Mouse (Mus musculus): ENCODE results near the gene Polr2b. TPM values are rescaled to one million over a fixed set of nuclear protein-coding genes. Genes with fewer than 3 reads are reported as not detected.

The Polr2b gene
- polyA plus RNA-seq, 1 experiment, result 30.9 TPM

DNA sequence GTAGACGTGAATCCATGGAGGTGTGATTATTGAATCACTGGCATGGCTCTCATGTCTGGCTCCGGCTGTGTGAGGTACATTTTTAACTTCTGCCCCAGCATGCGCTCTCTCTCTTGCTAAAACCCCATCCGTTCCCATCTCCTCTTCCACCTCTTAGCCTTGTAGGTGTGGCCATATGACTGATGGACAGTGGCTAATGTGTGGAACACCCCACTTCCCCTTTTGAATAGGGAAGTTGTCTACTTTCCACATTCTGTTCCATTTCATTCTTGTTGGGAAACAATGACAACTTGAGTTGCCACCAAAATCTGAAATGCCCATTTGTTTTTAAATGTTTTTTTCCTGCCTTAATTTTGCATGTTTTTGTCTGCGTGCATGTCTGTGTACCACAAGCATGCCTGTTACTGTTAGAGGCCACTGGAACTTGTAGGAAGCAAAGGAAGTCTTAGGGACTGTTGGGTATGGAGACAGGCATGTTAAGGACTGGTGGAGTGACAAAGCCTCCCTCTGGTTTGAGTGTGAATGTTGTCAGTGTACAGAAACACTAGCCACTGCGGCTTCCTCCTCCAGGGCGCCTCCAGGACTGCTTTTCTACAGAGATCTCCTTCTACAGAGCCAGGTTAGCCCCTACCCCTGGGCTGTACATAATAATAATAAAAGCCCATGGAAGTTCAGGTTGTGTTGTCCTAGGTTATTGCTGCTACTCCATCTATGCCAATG lies 17.0 kb upstream of the Polr2b start:
- DNase-seq (ENCODE audit: low spot score), result no peak

DNA sequence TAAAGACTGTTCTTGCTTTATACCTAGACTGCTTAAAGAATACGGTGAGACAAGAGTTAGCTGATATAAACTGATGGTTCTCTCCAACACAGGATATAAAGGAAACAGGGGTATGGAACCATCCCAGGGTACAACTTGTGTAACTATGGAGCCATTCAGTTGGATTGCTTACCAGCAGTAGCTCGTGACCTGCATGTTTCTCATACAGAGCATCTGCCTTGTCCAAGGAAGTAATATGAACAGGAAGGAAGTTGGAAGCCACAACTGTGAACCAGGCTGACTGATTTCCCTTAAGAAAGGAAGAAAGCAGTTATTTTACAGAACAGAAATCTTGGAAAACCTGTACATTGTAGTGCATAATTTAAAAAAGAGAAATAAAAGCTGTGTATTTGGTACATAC lies 10.5 kb upstream of the Polr2b start:
- DNase-seq (ENCODE audit: low spot score), result no peak

DNA sequence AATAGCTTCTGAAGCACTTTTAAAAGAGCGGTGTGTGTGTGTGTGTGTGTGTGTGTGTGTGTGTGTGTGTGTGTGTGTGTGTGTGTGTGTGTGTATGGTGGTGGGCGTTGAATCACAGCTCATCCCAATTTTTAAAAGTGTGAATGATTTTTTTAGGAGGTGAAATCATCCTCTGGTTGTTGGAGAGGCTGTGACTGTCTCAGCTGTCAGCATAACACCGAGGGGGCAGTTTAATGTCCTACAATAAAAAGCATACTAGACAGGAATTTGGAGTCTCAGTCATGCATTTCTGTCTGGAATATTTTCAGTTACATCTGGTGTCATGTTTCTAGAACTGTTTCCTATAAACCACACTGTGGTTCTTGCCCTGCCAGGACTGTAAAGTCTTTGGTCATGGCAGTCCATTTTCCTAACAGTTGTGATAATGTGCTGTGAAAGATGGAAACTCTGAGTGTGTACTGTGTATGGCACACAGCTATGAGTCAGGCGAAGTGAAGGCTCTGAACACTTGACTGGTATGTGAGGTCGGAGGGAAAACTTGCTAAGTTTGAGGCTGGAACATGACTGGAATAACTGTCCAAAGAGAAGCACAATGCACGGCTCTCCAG lies 8.5 kb upstream of the Polr2b start:
- no peak for DNase-seq (ENCODE audit: low spot score)

DNA sequence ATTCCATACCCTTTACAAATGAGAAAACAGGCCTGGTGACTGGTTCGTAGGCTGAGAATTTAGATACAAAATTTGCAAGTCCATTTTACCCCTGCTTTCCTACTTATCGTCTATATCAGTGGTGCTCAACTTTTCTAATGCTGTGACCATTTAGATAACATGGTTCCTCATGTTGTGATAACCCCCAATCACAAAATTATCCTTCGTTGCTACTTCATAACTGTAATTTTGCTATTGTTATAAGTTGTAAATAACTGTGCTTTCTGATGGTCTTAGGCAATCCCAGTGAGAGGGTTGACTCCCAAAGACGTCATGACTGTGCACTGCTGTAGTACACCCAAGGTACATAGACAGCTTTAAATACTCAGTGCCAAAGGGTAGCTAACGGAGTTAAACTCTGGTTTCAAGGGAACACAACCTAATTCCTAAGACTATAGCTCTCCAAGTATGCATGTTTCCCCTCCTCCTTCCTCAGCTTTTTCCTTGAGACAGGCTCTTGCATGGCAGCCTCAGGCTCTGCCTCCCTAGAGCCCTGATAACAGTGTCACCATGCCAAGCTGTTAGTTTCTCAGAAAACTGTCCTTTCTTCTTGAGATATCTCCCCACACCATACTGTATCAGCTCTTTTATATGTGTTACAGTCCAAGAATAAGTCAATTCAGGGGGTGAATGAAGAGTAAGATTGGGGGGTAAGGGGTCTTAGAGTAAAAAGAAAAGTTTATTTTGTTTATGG lies 2.0 kb upstream of the Polr2b start:
- DNase-seq (ENCODE audit: low spot score), result no peak

DNA sequence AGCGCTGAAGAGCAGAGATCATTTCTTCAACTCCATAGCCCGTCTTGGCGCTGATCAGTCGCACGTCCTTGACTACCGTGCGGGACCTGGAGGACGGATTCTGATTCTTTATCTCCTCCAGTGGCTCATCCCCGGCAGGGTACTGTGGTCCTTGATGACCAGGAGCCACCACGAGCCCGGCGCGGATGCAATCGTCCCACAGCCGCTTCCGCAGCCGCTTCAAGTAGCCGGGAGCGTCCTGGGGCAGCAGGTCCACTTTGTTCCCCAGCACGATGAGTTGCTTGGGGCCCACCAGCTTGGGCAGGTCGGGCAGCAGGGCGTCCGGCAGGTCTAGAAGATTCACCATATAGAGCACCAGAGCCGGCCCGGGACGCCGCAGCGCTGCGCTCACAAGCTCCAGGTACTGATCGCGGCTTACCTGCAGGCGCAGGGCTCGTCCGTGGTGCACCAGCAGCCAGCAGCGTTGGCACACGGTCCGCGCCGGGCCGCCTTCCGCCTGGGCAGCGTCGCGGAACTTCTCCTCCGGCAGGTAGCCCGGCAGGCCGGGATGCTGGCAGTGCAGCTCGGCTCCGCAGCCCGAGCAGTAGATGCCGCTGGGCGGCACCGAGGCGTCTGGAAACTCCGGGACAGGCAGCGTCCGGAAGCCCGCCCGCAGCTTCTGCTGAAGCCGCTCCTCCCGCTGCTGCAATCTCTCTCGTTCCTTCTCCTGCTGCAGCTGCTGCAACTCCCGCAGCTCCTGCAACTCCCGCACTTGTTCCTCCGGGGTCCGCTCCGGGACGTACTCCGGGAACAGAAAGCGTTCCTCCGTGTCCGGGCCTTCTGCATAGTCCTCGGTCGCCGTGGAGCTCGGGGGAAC lies 668 bp upstream of the Polr2b start:
- DNase-seq (ENCODE audit: low spot score), result no peak

DNA sequence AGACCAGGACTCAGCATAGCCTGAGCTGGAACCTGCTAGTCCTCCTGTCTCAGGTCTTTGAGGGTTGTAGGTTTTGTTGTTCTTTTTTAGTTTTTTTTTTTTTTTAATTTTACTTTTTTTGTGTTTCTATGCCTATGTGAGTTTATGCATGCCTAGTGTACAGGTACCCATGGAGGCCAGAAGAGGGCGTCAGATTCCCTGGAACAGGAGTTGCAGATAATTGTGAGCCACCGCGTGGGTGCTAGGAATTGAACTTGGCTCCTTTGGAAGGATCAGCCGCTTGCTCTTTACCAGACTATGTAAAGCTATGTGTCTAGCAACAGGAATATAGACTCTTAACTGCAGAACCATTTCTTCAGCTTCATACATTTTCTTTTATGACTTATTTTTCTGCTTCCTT lies 4.3 kb downstream of the Polr2b start:
- no peak for DNase-seq (ENCODE audit: low spot score)

DNA sequence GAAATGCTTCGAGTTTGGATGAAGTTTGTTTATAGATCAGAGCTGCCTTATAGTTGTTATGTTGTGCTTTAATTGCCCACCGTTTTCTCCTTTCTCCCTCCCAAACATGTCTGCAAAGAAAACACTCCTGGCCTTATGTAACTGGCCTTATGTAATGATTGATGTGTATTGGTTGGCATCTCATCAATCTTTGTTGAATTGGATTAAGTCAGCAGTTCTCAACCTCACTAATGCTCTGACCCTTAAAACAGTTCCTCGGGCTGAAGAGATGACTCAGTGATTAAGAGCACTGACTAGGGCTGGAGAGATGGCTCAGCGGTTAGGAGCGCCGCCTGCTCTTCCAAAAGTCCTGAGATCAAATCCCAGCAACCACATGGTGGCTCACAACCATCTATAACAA lies 5.0 kb downstream of the Polr2b start:
- no peak for DNase-seq (ENCODE audit: low spot score)

DNA sequence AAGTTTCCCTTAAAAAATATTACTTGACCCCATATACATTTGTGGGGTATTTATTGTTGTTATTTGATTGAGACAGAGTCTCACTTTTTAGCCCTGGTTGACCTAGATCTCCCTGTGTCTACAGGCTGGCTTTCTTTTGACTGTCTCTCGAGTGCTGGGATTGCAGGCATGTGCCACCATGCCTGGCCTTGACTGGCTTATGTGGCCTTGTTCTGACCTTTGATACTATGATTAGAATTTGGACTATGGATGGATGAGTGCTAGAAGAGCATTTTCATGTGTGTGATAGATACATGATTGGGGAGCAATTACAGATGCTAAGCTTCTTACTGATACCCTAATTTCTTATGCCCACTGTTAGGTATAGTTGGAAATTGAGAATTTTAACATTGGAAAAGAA lies 15.0 kb downstream of the Polr2b start:
- DNase-seq (ENCODE audit: low spot score), result no peak

DNA sequence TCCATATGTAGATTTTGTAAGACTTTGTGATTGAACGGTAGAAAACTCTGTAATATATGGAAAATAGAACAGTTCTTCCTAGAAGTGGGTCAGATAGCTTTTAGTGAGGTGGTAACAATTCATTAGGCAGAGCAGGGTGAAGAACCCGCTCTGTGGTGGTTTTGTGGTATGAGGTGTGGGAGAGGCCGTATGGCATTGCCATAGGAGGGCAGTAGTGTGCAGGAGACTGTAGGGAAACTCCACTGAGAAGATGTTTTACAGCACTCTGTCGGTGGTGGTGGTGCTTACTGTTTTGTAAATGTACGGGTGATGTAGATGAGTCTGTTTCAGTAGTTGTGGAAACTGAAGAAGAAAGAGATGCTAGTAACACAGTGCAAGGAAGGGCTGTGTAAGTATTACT lies 20.2 kb downstream of the Polr2b start:
- DNase-seq (ENCODE audit: low spot score), result no peak

DNA sequence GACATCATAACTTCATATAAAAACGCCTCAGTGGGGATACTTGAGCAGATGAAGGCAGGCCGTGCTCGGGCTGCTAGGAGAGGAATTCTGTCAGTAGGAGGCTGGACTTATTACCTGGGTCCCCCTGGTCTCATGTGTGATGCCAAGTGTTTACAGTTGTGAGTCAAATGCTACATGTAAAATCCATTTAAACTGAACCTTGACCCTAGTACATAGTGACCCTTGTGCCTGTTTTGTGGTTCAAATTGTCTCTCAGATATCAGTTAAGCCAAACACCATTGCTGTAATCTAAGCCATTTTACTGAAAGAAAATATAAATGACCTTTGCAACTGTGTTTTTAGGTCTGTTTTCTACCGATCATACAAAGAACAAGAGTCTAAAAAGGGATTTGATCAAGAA lies 30.1 kb downstream of the Polr2b start:
- DNase-seq (ENCODE audit: low spot score), result no peak

DNA sequence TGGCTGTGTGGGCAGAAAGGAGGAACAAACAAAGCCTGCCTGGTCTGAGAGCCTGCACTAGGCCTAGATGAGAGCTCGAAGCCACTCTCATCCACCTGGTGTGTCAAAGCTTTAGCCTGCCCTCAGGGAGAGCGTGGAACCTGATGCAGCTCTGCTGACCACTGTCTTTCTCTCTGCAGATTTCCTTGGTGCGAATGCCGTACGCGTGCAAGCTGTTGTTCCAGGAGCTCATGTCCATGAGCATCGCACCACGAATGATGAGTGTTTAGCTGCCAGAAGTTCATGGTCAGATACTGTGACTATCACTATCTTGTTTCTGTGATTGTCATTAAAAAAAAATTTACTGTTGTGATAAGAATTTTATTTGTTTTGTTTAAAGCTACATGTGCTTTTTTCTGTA lies 39.0 kb downstream of the Polr2b start:
- no peak for DNase-seq (ENCODE audit: low spot score)

DNA sequence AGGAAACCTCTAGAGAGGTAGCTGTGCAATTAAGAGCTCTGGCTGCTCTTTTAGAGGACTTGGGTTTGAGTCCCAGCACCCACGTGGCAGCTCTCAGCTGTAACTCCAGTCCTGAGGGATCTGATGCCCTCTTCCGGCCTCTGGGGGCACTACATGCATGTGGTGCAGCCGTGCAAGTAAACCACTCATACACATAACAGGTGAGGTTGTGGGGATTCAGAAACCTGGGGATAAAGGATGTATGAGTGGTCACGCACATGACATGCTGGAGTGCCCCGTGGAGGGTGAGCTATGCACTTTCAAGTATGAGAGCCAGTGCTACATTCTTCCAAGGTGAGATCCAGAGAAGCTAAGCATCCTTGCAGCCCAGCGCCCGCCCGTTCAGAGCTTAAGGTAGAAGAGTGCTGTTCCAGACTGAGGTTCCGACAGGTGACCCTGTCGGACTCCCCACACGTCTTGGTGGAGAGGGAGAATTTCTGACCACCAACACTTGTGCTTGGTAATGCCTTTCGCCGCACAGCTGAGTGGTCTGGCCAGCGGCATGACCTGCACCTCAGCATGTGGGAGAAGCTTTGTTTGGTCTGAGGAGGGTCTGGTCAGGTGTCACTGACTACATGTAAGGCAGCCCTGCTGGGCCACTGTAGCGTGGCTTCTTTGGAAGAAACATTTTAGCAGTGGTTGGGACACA lies 40.2 kb downstream of the Polr2b start:
- no peak for DNase-seq (ENCODE audit: low spot score)

DNA sequence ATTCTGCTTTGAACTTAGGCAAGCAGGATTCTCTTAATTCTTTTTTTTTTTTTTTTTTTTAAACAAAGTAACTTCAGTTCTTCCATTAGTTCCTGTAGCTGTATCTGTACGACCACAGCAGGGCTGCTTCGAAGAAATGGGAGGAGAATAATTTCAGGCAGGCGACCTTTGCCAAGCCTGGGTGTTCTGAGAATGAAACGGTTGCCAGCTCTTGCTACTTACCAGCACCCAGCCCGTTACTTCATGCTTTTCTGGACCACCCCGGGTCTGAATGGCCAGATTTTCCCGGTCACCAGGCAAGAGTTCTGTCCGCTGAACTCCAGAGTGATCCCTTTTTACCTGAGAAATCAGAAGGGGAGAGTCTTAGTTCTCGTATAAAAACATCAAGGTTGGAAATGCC lies 41.7 kb downstream of the Polr2b start:
- DNase-seq (ENCODE audit: low spot score), result no peak

DNA sequence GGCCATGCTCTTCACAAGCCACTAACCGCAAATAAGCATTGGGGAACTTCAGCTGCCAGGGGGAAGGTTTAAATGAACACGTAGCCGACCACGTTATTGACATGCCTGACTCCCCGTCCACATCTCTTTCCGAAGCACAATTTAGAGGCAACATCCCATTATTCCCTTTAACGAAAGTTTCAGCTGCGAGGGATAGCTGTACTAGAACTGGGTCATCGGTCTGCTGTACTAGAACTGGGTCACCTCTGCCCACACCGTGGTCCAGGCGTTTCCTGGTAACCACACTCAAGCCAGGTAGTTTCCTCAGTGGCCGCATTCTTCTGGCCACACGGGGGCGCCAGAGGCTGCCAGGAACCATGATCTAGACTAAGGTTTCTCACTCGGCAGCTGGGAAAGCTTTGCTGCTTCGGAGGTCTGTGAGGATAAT lies 44.4 kb downstream of the Polr2b start:
- peak; percentile 83 for DNase-seq (ENCODE audit: low spot score)

DNA sequence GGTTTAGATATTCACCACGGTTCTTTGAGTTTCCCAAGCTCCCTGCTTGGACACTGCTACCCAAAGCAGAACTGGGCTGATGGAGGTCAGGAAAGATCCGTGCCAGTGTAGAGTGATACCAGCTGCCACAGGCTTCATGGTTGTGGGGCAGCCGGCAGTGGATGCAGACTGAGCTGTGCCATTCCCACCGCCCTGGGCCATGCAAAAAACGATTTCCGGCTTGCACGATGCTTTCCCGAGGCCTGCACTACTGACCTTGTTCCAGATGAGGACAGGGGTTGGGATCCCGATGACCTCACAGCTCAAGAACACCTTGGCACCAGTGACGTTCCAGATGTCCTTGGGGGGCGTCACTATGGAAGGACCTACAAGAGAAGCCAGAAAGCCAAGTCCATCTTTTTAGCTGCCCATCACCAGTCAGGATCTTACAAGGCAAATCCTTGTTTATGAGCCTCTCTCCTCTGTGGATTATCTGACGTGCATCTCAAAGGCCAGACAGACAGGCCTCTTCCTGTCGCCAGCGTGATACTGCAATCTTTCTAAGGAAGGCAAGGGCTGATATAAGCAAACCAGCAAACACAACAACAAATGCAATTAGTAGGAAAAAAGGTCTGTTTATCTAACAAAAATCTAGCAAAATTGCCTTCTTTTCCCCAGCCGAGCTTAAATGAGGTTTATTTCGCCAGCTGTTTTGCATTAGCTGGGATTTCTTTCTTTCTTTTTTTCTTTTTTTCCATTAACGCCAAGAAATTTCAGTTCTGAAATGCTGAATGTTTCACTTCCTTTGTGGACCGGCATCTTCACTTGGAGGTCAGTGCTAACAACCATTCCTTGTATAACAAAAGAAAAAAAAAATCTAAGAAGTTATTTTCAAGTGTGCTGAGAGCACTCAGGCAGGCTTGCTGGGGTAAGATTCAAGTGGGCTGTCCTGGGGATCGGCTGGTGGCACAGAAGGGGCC lies 45.6 kb downstream of the Polr2b start:
- DNase-seq (ENCODE audit: low spot score), result no peak

DNA sequence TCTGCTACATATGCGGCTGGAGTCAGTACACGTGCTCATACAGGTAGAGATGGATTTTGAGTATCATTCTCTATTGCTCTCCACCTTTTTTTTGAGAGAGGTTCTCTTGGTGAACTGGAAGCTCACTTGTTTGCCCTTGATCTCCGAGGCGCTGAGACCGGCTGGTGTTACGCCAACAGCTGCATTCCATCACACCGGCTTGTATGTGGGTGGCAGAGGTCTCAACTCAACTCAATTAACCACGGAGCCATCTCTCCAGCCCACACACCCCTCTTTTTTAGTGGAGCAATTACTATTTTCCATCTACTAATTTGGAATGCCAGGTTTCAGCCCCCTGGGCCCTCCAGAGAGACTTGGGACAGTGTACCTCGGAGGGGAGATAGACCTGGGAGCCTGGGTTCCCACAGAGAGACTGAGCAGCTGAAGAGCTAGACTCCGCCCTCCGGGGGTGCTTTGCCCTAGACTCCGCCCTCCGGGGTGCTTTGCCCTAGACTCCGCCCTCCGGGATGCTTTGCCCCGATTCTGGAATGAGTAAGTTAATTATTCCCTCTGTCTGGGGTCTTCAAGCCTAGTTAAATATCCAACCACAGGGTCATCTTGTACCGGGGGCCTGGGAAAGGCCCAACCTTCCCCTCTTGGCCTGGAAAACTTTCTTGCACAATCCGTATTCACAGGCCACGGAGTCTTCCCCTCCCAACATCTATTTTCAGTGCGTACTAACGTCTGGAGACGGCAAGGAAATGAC lies 47.6 kb downstream of the Polr2b start:
- DNase-seq (ENCODE audit: low spot score), result peak; percentile 67

DNA sequence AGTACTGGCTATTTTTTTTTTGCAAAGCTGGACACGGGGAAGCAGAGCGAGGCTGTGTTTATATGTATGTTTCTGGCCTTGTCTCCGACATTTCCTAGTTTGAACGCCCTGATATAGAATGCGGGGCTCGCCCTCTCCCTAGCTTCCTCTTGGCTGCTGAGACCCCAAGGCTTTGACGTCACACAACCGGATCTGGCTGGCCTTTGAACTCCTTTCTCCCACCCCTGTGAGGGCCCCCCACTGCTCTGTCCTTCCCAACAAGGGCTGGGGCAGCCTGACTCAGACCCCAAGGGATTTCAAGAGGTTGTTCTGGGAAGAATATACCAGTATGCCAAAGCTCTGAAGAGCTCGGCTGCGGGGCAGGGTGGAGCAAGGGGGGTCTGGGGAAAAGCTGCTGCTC lies 48.4 kb downstream of the Polr2b start:
- DNase-seq (ENCODE audit: low spot score), result no peak

DNA sequence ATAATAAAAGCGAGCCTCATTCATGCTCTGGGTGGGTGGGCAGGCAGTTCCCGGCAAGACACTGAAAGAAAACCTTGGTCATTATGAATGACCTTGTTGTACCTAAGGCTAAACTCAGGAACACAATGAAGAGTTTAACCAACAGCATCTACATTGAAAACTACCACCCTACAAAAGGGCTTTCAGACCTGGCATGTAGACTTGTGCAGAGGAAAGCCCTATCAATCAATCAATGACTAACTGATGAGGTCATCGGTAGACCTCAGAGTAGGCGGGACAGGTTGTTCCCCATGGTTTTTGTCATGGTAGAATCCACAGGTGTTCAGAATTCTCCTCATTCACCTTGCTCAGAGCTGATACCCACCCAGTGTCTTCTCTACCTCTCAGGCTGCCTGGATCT lies 50.0 kb downstream of the Polr2b start:
- no peak for DNase-seq (ENCODE audit: low spot score)

DNA sequence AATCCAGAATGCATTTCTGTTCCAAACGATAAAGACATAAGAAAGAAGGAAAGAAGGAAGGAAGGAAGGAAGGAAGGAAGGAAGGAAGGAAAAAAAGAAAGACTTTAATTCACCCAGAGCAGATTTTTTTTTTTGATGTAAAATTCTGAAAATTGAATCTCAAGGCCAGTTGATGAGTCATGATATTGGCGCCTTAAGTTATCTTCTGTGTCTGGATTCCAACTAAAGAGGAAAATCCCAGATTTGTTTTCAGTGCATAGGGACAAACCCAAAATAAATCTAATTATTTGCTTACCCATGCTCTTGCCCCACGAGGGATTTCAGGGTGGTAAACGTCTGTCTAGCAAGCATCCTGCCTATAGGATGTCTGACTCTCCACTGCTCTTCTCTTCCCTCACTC lies 51.1 kb downstream of the Polr2b start:
- DNase-seq (ENCODE audit: low spot score), result no peak

DNA sequence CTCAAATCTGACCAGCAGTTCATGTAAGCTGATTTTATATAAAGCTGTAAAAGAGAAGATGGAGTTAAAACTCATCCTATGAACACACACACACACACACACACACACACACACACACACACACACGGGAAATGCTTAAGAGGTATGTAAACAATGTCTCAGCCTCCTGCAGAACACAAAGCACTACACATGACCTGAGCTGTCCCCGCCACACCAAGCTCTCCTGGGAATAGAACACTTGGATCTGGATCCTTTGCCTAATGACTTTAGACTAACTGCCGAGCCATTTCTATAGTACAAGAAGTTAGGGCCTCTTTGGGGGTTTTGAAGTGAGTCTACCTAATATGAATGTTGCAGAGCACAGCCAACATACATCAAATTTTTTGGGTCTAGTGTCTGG lies 52.2 kb downstream of the Polr2b start:
- no peak for DNase-seq (ENCODE audit: low spot score)
